Mouse (Mus musculus) ES-E14 (cell line): ENCODE measurements around the gene Alx3.

ENCODE experiments used
- CHD2 ChIP-seq: IDR thresholded peaks from 2 replicates; pipeline ENCODE4 v1.6.1; 2014; ENCODE audit warnings: mild to moderate bottlenecking, low read depth, low read length, inconsistent platforms
- HCFC1 ChIP-seq: IDR thresholded peaks from 2 replicates; pipeline ENCODE4 v1.6.1; 2012; ENCODE audit warnings: low read length, inconsistent platforms, borderline replicate concordance; ENCODE audit not compliant: insufficient read depth
- MAFK ChIP-seq: IDR thresholded peaks from 2 replicates; pipeline ENCODE4 v1.6.1; 2014; ENCODE audit warnings: mild to moderate bottlenecking, low read depth, low read length, inconsistent platforms; ENCODE audit not compliant: insufficient read depth
- ZC3H11A ChIP-seq: IDR thresholded peaks from 2 replicates; pipeline ENCODE4 v1.6.1; 2012; ENCODE audit warnings: low read depth, mild to moderate bottlenecking, inconsistent platforms, low read length, borderline replicate concordance

DNA sequence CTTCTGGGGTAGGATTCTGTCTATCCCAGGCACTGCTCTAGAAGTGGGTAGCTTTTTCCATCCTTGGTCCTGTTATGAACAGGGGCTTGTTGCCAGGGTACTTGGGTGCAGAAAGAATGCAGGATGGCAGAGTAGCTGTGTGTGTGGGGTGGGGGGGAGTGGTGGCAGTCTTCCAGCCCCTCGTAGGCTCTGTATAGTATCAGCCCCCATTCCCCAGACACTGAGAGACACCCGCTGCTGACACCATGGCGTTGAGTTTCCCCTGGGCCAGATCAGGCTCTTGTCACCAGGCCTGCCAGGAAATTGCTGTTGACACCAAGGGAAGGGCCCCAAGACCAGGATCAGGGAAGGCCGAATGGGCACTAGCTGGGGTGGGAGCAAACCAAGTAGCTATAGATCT lies 26.1 kb upstream of the Alx3 start:
- TF ChIP-seq MAFK, result no peak
- TF ChIP-seq CHD2, result no peak
- no peak for TF ChIP-seq ZC3H11A
- TF ChIP-seq HCFC1, result no peak
